12 mouse cellular contexts compared by ENCODE assay signal in genomic region chr13:55008589-55008988, GRCm38 (mm10). TPM values are rescaled to one million over a fixed set of nuclear protein-coding genes. Genes with fewer than 3 reads are reported as not detected.
A peak's percentile ranks its signal among the peaks of the same experiment; 100 is the strongest.
DNase-seq lines count a peak whose midpoint lies in the region; ATAC-seq and TF ChIP-seq lines count a peak whose summit lies in the region.
"Had no signal": no experiment of that assay in that cellular context is flagged by ENCODE, and none has a peak within 500 bp of the region (broad histone marks: within the 10 kb centered on the region; RNA-seq: fewer than 3 reads in every experiment).

No protein-coding gene starts in this region.

- H3K4me3 ChIP-seq in forebrain, postnatal 0 days (ENCODE audit: low read depth, low read length), result no peak overlapping the region
- H3K4me3 ChIP-seq in midbrain, embryonic 12.5 days, result no peak overlapping the region
- H3K4me3 ChIP-seq: limb, embryonic 10.5 days had no signal

- 32% methylated on average over 6 of the region's 6 CpGs for WGBS in forebrain, postnatal 0 days
- whole genome bisulfite sequencing in midbrain, embryonic 12.5 days, result 24% methylated on average over 6 of the region's 6 CpGs

- no peak overlapping the region for H3K4me2 ChIP-seq in forebrain, postnatal 0 days (ENCODE audit: low read depth)
- H3K4me2 ChIP-seq in midbrain, embryonic 12.5 days (replicated peaks), result 0 out of 2 replicates have a peak overlapping the region, but pooled peaks have one; percentile 3

- ATAC-seq in forebrain, postnatal 0 days, result peak; percentile 80
- peak; percentile 81 for ATAC-seq in midbrain, embryonic 12.5 days (ENCODE audit: low FRiP score, low read depth)

- H3K27me3 ChIP-seq in forebrain, postnatal 0 days (ENCODE audit: insufficient read depth, low read length), result no peaks in the 10 kb centered on the region
- peaks cover 72% of the 10 kb centered on the region for H3K27me3 ChIP-seq in midbrain, embryonic 12.5 days

- H3K36me3 ChIP-seq in forebrain, postnatal 0 days (ENCODE audit: insufficient read depth), result peaks cover 25% of the 10 kb centered on the region
- H3K36me3 ChIP-seq in midbrain, embryonic 12.5 days, result no peaks in the 10 kb centered on the region
- H3K36me3 ChIP-seq: limb, embryonic 10.5 days had no signal

- no peak overlapping the region for H3K9ac ChIP-seq in forebrain, postnatal 0 days
- no peak overlapping the region for H3K9ac ChIP-seq in midbrain, embryonic 12.5 days (replicated peaks)

- no peaks in the 10 kb centered on the region for H3K9me3 ChIP-seq in forebrain, postnatal 0 days (ENCODE audit: low read length)
- H3K9me3 ChIP-seq in midbrain, embryonic 12.5 days, result no peaks in the 10 kb centered on the region
- H3K9me3 ChIP-seq: limb, embryonic 10.5 days had no signal

- H3K4me1 ChIP-seq in forebrain, postnatal 0 days (ENCODE audit: insufficient read depth), result peaks cover 3% of the 10 kb centered on the region; the same call in 1 of the 2 replicates
- H3K4me1 ChIP-seq in midbrain, embryonic 12.5 days, result peaks cover 45% of the 10 kb centered on the region

- no peak for TF ChIP-seq CTCF in forebrain, postnatal 0 days (IDR thresholded peaks at IDR 0.05; ENCODE audit: low read depth)

- DNase-seq in right cerebral cortex, postnatal 14 days, result peak; percentile 18
- DNase-seq in right cerebral cortex, adult 2 months (ENCODE audit: low spot score in 2 of 2), result no peak
- peak; percentile 73 for DNase-seq in forebrain, postnatal 0 days
- no peak for DNase-seq in kidney, adult 18-20 months
- no peak for DNase-seq in thymus, postnatal 10 days (ENCODE audit: low spot score in 2 of 2)
- DNase-seq in adrenal gland, postnatal 4 days (ENCODE audit: low spot score in 2 of 2), result no peak
- DNase-seq: heart, adult 18-20 months; heart, postnatal 10 days; kidney, adult 2 months; thymus, adult 18-20 months had no signal

- no peak overlapping the region for H3K27ac ChIP-seq in forebrain, postnatal 0 days (ENCODE audit: low read depth, low read length)
- H3K27ac ChIP-seq in midbrain, embryonic 12.5 days (replicated peaks), result no peak overlapping the region
- H3K27ac ChIP-seq: limb, embryonic 10.5 days had no signal

RNA-seq across cellular contexts. Expression of gene Hk3, which starts 12.6 kb away (rescaled TPM):
- total RNA-seq in forebrain, postnatal 0 days (2014; rRNA removed), result 0.76 and 1.4 TPM in 2 replicates
- 0.48 and 0.65 TPM in 2 replicates for polyA plus RNA-seq in forebrain, postnatal 0 days (2015; fragmentation: Nextera tagmentation; extraction: Ambion mirVana)
- polyA plus RNA-seq in midbrain, embryonic 12.5 days (2016; fragmentation: Nextera tagmentation; extraction: Ambion mirVana), result 0.75 and 1.3 TPM in 2 replicates
- 1 to 10 TPM; 1.5 to 2.6 TPM for total RNA-seq in adrenal gland, postnatal 4 days (2021)

RNA-seq across cellular contexts. Expression of gene Unc5a, which starts 59.4 kb away (rescaled TPM):
- 27.5 and 46.1 TPM in 2 replicates for total RNA-seq in forebrain, postnatal 0 days (2014; rRNA removed)
- polyA plus RNA-seq in forebrain, postnatal 0 days (2015; fragmentation: Nextera tagmentation; extraction: Ambion mirVana), result 19.8 and 22.5 TPM in 2 replicates
- 2.6 and 4.4 TPM in 2 replicates for polyA plus RNA-seq in midbrain, embryonic 12.5 days (2016; fragmentation: Nextera tagmentation; extraction: Ambion mirVana)
- total RNA-seq in adrenal gland, postnatal 4 days (2021), result 10 to 100 TPM; 12.0 to 13.8 TPM

Comparison
In these comparisons a context has a peak if more than half of its experiments do, and no peak if none do; other contexts are left out.
1. DNase-seq: peak in right cerebral cortex, postnatal 14 days (single experiment) and forebrain, postnatal 0 days (single experiment); none in right cerebral cortex, adult 2 months (0 of 2), kidney, adult 18-20 months (single experiment), thymus, postnatal 10 days (0 of 2) and adrenal gland, postnatal 4 days (0 of 2).